Mouse (Mus musculus) forebrain, postnatal 0 days (tissue): ENCODE measurements around the gene Adgrl4. TPM values are rescaled to one million over a fixed set of nuclear protein-coding genes. Genes with fewer than 3 reads are reported as not detected.

Experiments
- ATAC-seq: fragments of 200-750 bp; cut with Nextera tagmentation; 2 replicates; pipeline ENCODE4 v1.8.0; 2017; ENCODE audit warnings: mild to moderate bottlenecking, moderate library complexity
- DNase-seq: peaks from one replicate; pipeline ENCODE4 v3.0.0-alpha.2; 2015
- H3K27ac ChIP-seq: fragments of 300-500 bp; sonication (generic); 2 replicates; pipeline ENCODE4 v1.5.1; 2014; ENCODE audit warnings: low read depth, mild to moderate bottlenecking, antibody characterized with exemption, low read length, moderate library complexity, mixed read lengths
- H3K27me3 ChIP-seq: fragments of 300-500 bp; sonication (generic); 2 replicates; pipeline ENCODE4 v1.6.1; 2014; ENCODE audit warnings: mild to moderate bottlenecking, low read length, mixed read lengths; ENCODE audit not compliant: insufficient read depth
- H3K36me3 ChIP-seq: fragments of 300-500 bp; sonication (generic); 2 replicates; pipeline ENCODE4 v1.6.1; 2014; ENCODE audit warnings: mild to moderate bottlenecking, moderate library complexity; ENCODE audit not compliant: insufficient read depth
- H3K4me1 ChIP-seq: fragments of 300-500 bp; sonication (generic); 2 replicates; pipeline ENCODE4 v1.6.1; 2014; ENCODE audit warnings: antibody characterized with exemption; ENCODE audit not compliant: insufficient read depth
- H3K4me2 ChIP-seq: fragments of 300-500 bp; sonication (generic); 2 replicates; pipeline ENCODE4 v1.6.1; 2014; ENCODE audit warnings: low read depth, mild to moderate bottlenecking, moderate library complexity
- H3K4me3 ChIP-seq: fragments of 300-500 bp; sonication (generic); 2 replicates; pipeline ENCODE4 v1.5.1; 2014; ENCODE audit warnings: low read depth, low read length, mixed read lengths
- H3K9ac ChIP-seq: fragments of 300-500 bp; sonication (generic); 2 replicates; pipeline ENCODE4 v1.6.1; 2014; ENCODE audit warnings: mild to moderate bottlenecking
- H3K9me3 ChIP-seq: fragments of 300-500 bp; sonication (generic); 2 replicates; pipeline ENCODE4 v1.6.1; 2016; ENCODE audit warnings: low read length
- CTCF ChIP-seq: sonication (generic); IDR thresholded peaks from 2 replicates; pipeline ENCODE4 v1.5.1; 2016; ENCODE audit warnings: antibody characterized with exemption, control low read depth, low read depth
- WGBS: fragments of 180-500 bp; shearing (Covaris S2); extraction: QIAGEN DNeasy Blood & Tissue Kit; methylation state at CpG from one replicate; pipeline ENCODE4 v1.1.7; 2014; 5-methylcytosine and 5-hydroxymethylcytosine counted together
- polyA plus RNA-seq: library from polyadenylated mRNA; unstranded; fragments of >200 nt; fragmentation: Nextera tagmentation; extraction: Ambion mirVana; gene quantifications from 2 replicates; pipeline ENCODE4 v1.2.1, GENCODE M21; 2015
- total RNA-seq: library from RNA; depleted of rRNA; stranded (reverse); fragments of >200 nt; gene quantifications from 2 replicates; pipeline ENCODE4 v1.2.3, GENCODE M21; 2014

Adgrl4 gene
- total and polyA plus RNA-seq, 2 experiments from 2014 or later: 11.9 to 31.7 TPM

DNA sequence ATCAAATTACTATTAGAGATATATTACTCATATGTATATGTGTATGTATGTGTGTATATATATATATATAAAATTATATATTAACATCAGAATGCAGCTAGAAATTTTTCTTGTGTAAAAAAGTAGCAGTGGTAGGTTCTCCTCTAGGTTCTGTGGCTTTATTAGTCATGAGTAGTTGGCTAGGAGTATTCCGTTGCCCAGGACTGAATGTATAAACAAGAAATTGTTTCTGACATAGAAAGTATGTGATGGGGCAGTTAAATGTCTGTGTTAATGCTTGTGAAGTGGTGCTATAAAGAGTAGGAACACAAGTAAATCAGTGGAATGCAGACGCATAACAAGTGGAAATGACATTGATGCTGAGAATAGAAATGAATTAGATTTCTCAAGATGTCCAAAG is 4.3 kb downstream of the Adgrl4 start:
- no peak for ATAC-seq
- H3K9ac ChIP-seq: no peak overlapping the region
- H3K4me2 ChIP-seq: no peak overlapping the region

GRCm38 (mm10) chr3:151443486-151443885 is 5.8 kb downstream of the Adgrl4 start:
- H3K4me3 ChIP-seq: no peak overlapping the region
- 83% methylated on average over 5 of the region's 5 CpGs for WGBS
- H3K36me3 ChIP-seq: no peaks in the 10 kb centered on the region
- no peak overlapping the region for H3K9ac ChIP-seq
- H3K27me3 ChIP-seq: no peaks in the 10 kb centered on the region
- ATAC-seq: no peak
- H3K9me3 ChIP-seq: no peaks in the 10 kb centered on the region
- no peak for DNase-seq
- TF ChIP-seq CTCF: no peak
- no peaks in the 10 kb centered on the region for H3K4me1 ChIP-seq
- H3K4me2 ChIP-seq: no peak overlapping the region
- no peak overlapping the region for H3K27ac ChIP-seq

More for the DNA sequence above, 4.3 kb downstream of the Adgrl4 start:
- no peaks in the 10 kb centered on the region for H3K4me1 ChIP-seq
- H3K36me3 ChIP-seq: no peaks in the 10 kb centered on the region
- no peak overlapping the region for H3K4me3 ChIP-seq
- no peaks in the 10 kb centered on the region for H3K9me3 ChIP-seq
- WGBS: 89% methylated on average over 2 of the region's 2 CpGs
- no peak for TF ChIP-seq CTCF
- no peak for DNase-seq
- H3K27ac ChIP-seq: no peak overlapping the region
- no peaks in the 10 kb centered on the region for H3K27me3 ChIP-seq

- ATAC-seq (no peak), DNase-seq (no peak)
- no peaks in the 10 kb centered on the region for H3K9me3 ChIP-seq
- H3K27ac ChIP-seq: no peak overlapping the region
- H3K9ac ChIP-seq: no peak overlapping the region
- H3K4me2 ChIP-seq: no peak overlapping the region
- H3K36me3 ChIP-seq: no peaks in the 10 kb centered on the region
- H3K27me3 ChIP-seq: no peaks in the 10 kb centered on the region
- TF ChIP-seq CTCF: no peak
- 90% methylated on average over 4 of the region's 4 CpGs for WGBS
- H3K4me1 ChIP-seq: no peaks in the 10 kb centered on the region
- no peak overlapping the region for H3K4me3 ChIP-seq
Measured at GRCm38 (mm10) chr3:151444284-151444683, 6.6 kb downstream of the Adgrl4 start.

- H3K4me2 ChIP-seq: no peak overlapping the region
- no peaks in the 10 kb centered on the region for H3K36me3 ChIP-seq
- no peak for DNase-seq
- no peak for TF ChIP-seq CTCF
- no peak for ATAC-seq
- WGBS: 60% methylated on average over 2 of the region's 2 CpGs
- no peak overlapping the region for H3K4me3 ChIP-seq
- H3K4me1 ChIP-seq: no peaks in the 10 kb centered on the region
- no peak overlapping the region for H3K9ac ChIP-seq
- no peaks in the 10 kb centered on the region for H3K27me3 ChIP-seq
- H3K9me3 ChIP-seq: no peaks in the 10 kb centered on the region
- H3K27ac ChIP-seq: no peak overlapping the region
Measured at GRCm38 (mm10) chr3:151445936-151446335, 8.2 kb downstream of the Adgrl4 start.

DNA sequence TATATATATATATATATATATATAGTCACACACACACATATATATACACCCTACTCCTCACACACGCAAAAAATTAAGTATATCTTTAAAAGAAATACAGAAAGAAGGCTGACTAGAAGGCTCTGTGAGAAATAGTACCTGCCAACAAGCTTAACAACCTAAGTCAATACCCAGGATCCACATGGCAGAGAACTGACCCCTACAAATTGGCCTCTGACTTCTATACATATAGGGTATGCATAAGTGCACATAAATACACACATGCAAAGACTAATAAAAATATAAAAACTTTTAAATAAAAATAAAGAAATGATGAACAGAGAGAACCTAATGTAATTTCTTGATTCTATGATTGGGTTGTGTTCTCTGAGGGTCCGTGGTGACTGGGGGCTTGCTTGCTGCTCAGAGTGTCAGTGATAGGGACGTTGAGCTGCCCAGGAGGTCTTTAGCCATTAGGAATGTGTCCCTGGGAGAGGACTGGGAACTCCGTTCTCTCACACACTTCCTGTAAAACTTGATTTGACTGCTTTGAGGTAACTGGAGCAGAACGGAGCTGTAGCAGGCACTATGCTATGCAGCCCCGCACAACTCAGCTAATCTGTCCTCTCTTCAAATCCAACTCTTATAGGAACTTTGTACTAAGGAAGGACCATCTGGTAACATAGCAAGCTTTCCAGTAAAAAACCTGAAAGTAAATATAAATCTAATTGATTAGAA is 17.5 kb downstream of the Adgrl4 start:
- H3K4me3 ChIP-seq: no peak overlapping the region
- no peak for DNase-seq
- ATAC-seq: no peak
- no peaks in the 10 kb centered on the region for H3K4me1 ChIP-seq
- H3K9ac ChIP-seq: no peak overlapping the region
- H3K27me3 ChIP-seq: no peaks in the 10 kb centered on the region
- H3K9me3 ChIP-seq: no peaks in the 10 kb centered on the region
- TF ChIP-seq CTCF: no peak
- WGBS: 67% methylated on average over 6 of the region's 6 CpGs
- no peak overlapping the region for H3K27ac ChIP-seq
- H3K36me3 ChIP-seq: no peaks in the 10 kb centered on the region
- H3K4me2 ChIP-seq: no peak overlapping the region

DNA sequence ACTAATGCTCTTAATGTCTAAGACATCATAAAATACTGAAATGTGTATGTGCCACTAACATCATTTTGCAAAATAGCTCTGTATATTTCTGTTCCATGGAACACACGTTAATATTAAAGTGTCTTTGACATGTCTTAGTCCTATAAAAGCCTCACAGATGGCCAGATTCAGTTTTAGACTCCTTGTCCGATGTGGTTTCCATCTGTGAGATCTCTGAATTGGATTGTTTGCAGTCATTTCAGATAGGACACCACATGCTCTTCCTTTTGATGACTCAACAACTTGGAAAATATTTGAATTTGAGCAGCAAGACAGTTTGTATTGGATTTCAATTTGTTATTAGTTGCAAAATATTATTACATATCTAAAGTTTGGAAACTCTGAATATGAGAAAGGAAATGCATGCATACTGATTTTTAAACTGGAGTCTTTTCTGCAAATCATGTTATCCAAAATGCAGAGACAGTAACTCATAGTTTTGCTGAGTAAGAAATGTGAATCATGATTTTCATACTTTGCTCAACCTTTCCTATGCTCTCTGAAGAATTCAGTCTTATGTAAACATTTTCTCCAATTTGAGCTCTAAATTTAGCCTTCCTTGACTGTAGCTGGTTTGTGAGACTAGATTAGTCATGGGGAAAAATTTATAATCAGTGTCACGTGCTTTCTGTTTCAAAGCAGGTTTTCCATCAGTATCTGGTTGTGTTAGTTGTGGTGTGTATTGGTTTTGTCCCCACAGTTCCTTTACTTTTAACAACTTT is 21.9 kb downstream of the Adgrl4 start:
- no peak overlapping the region for H3K27ac ChIP-seq
- 60% methylated on average over 3 of the region's 3 CpGs for WGBS
- H3K9me3 ChIP-seq: no peaks in the 10 kb centered on the region
- no peak overlapping the region for H3K4me3 ChIP-seq
- no peaks in the 10 kb centered on the region for H3K27me3 ChIP-seq
- no peak overlapping the region for H3K4me2 ChIP-seq
- TF ChIP-seq CTCF: no peak
- no peaks in the 10 kb centered on the region for H3K36me3 ChIP-seq
- ATAC-seq (no peak), DNase-seq (peak; percentile 3)
- no peak overlapping the region for H3K9ac ChIP-seq
- no peaks in the 10 kb centered on the region for H3K4me1 ChIP-seq

DNA sequence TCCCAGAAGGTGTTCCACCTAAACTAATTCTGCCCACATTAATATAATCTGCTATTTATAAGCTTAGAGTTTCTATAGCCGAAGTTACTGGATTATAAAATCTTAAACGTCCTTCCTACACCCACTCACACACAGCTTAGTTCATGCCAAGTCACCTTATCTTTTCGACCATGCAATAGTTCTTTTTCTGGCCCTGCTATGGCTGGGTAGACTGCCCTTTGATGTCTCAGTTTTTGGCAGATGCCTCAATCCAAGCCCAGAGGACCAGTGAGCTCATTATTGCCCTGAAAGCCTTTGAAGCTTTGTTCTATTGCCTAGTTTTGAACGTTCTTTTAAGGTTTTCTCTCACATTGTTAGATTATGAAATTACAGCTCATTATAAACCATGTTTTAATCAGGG is 27.5 kb downstream of the Adgrl4 start:
- no peak overlapping the region for H3K4me3 ChIP-seq
- no peaks in the 10 kb centered on the region for H3K9me3 ChIP-seq
- H3K36me3 ChIP-seq: no peaks in the 10 kb centered on the region
- no peak for TF ChIP-seq CTCF
- no peaks in the 10 kb centered on the region for H3K4me1 ChIP-seq
- no peak for DNase-seq
- H3K27me3 ChIP-seq: no peaks in the 10 kb centered on the region
- no peak overlapping the region for H3K27ac ChIP-seq
- WGBS: 32% methylated on average over 4 of the region's 4 CpGs
- H3K9ac ChIP-seq: no peak overlapping the region
- ATAC-seq: no peak
- H3K4me2 ChIP-seq: no peak overlapping the region
